Mouse (Mus musculus) erythroblast, embryonic 14.5 days (primary cell): Measurements from ENCODE around the gene Fbxo28.

Experiments used
- GATA1 ChIP-seq: IDR thresholded peaks from 2 replicates; pipeline ENCODE4 v1.6.1; 2012; ENCODE audit warnings: low read length, inconsistent platforms, mixed read lengths
- TAL1 ChIP-seq: IDR thresholded peaks from 3 replicates; pipeline ENCODE4 v1.6.1; 2012; ENCODE audit warnings: low read length, inconsistent platforms, mixed read lengths

DNA sequence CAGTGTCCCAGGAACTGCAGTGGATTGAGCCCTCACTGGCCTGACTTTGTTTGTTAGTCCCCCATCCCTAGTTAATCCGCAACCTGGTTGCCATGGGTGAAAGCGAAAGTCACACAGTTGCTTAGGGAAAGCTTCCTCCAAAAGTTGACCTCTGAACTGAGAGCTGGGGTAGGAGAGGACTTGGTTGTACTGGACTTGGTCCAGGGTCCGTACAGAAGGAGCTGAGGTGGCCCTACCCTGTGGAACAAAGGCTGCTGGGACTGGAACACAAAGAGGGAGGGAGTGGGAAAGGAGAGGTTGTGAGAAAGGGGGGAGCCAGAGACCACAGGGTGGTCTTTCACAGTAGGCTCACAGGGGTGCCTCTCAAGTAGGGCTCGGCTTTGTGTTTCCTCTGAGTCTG lies 73.1 kb downstream of the Fbxo28 start:
- TF ChIP-seq TAL1 (no peak), GATA1 (no peak)
